Mouse (Mus musculus): ENCODE results near the gene Sh3gl2. TPM values are rescaled to one million over a fixed set of nuclear protein-coding genes. Genes with fewer than 3 reads are reported as not detected.

The Sh3gl2 gene
- total and polyA plus RNA-seq, 2 experiments from 2014 or later = 47.4 to 123 TPM

DNA sequence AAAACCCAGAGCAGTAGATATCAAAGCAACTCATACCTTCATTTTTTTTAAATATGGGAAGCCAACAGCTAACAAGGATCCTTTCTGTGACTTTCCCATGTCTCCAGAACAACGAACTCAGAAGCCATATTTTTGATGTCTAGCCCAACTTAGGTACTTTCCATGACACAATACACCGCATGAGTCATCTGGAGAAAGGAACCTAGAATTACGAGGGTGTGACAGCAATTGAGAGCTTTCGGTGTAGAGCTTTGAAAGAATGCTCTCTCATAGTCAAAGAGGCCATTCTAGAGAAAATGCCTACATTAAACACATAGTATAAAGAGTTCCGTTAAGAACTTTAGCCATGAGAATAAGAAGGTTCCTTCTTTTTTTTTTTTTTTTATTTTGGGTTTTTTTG lies 413.8 kb downstream of the Sh3gl2 start:
- no peak overlapping the region for H3K4me2 ChIP-seq (ENCODE audit: low read depth, low read length, poor library complexity, severe bottlenecking)
- no peak overlapping the region for H3K9ac ChIP-seq (replicated peaks; ENCODE audit: low read length, poor library complexity, severe bottlenecking)
- H3K4me3 ChIP-seq (ENCODE audit: low read depth, low read length) = no peak overlapping the region
- no peak overlapping the region for H3K27ac ChIP-seq (ENCODE audit: low read depth, low read length)
- 95% methylated on average over 5 of the region's 5 CpGs for WGBS
- H3K27me3 ChIP-seq (ENCODE audit: insufficient read depth, low read length) = no peaks in the 10 kb centered on the region
- no peak for ATAC-seq (ENCODE audit: low FRiP score)
- no peak for TF ChIP-seq CTCF (IDR thresholded peaks at IDR 0.05)
- DNase-seq (ENCODE audit: low spot score) = no peak
- no peaks in the 10 kb centered on the region for H3K4me1 ChIP-seq (ENCODE audit: insufficient read depth, low read length)
- H3K9me3 ChIP-seq (ENCODE audit: low read length) = no peaks in the 10 kb centered on the region
- no peaks in the 10 kb centered on the region for H3K36me3 ChIP-seq (ENCODE audit: insufficient read depth, low read length)

DNA sequence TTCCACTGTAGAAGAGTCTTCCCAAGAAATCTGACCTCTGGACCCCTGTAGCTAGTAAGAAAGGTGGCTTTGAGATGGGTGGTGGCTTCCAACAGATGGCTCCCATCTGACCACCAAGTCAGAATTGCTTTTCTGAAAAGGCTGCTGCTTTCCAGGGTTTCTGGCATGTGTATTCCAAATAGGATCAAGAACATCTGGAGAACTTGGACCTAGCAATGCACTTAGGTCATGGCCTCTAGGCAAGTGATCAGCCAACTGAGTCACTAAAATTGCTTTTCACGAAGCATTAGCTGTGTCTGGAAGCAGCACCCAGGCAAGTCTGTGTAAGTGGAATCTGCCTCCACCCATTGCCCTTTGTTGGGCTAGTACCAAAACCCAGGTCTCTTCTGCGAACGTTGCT lies 414.3 kb downstream of the Sh3gl2 start:
- no peak overlapping the region for H3K4me2 ChIP-seq (ENCODE audit: low read depth, low read length, poor library complexity, severe bottlenecking)
- no peak for ATAC-seq (ENCODE audit: low FRiP score)
- H3K9me3 ChIP-seq (ENCODE audit: low read length) = no peaks in the 10 kb centered on the region
- H3K4me3 ChIP-seq (ENCODE audit: low read depth, low read length) = no peak overlapping the region
- TF ChIP-seq CTCF (IDR thresholded peaks at IDR 0.05) = no peak
- no peaks in the 10 kb centered on the region for H3K4me1 ChIP-seq (ENCODE audit: insufficient read depth, low read length)
- H3K27ac ChIP-seq (ENCODE audit: low read depth, low read length) = no peak overlapping the region
- H3K27me3 ChIP-seq (ENCODE audit: insufficient read depth, low read length) = no peaks in the 10 kb centered on the region
- no peaks in the 10 kb centered on the region for H3K36me3 ChIP-seq (ENCODE audit: insufficient read depth, low read length)
- WGBS = 83% methylated on average over 3 of the region's 3 CpGs
- DNase-seq (ENCODE audit: low spot score) = no peak
- no peak overlapping the region for H3K9ac ChIP-seq (replicated peaks; ENCODE audit: low read length, poor library complexity, severe bottlenecking)

GRCm38 (mm10) chr4:85629381-85629780 lies 424.5 kb downstream of the Sh3gl2 start:
- no peak for TF ChIP-seq CTCF (IDR thresholded peaks at IDR 0.05)
- H3K4me1 ChIP-seq (ENCODE audit: insufficient read depth, low read length) = no peaks in the 10 kb centered on the region
- no peaks in the 10 kb centered on the region for H3K36me3 ChIP-seq (ENCODE audit: insufficient read depth, low read length)
- H3K4me2 ChIP-seq (ENCODE audit: low read depth, low read length, poor library complexity, severe bottlenecking) = no peak overlapping the region
- no peak overlapping the region for H3K27ac ChIP-seq (ENCODE audit: low read depth, low read length)
- no peak for DNase-seq (ENCODE audit: low spot score)
- no peak overlapping the region for H3K9ac ChIP-seq (replicated peaks; ENCODE audit: low read length, poor library complexity, severe bottlenecking)
- H3K9me3 ChIP-seq (ENCODE audit: low read length) = no peaks in the 10 kb centered on the region
- no peak overlapping the region for H3K4me3 ChIP-seq (ENCODE audit: low read depth, low read length)
- WGBS = 86% methylated on average over 7 of the region's 7 CpGs
- ATAC-seq (ENCODE audit: low FRiP score) = no peak
- no peaks in the 10 kb centered on the region for H3K27me3 ChIP-seq (ENCODE audit: insufficient read depth, low read length)

- Histone ChIP-seq H3K27ac (ENCODE audit: low read depth, low read length) (no peak overlapping the region), H3K4me2 (ENCODE audit: low read depth, low read length, poor library complexity, severe bottlenecking) (no peak overlapping the region), H3K4me3 (ENCODE audit: low read depth, low read length) (no peak overlapping the region), H3K9ac (replicated peaks; ENCODE audit: low read length, poor library complexity, severe bottlenecking) (no peak overlapping the region), H3K36me3 (ENCODE audit: insufficient read depth, low read length) (no peaks in the 10 kb centered on the region), H3K9me3 (ENCODE audit: low read length) (no peaks in the 10 kb centered on the region), H3K27me3 (ENCODE audit: insufficient read depth, low read length) (no peaks in the 10 kb centered on the region), H3K4me1 (ENCODE audit: insufficient read depth, low read length) (no peaks in the 10 kb centered on the region)
- no peak for DNase-seq (ENCODE audit: low spot score)
- ATAC-seq (ENCODE audit: low FRiP score) = no peak
- no peak for TF ChIP-seq CTCF (IDR thresholded peaks at IDR 0.05)
- 76% methylated on average over 5 of the region's 5 CpGs for WGBS
Measured at GRCm38 (mm10) chr4:85669271-85669670, 464.3 kb downstream of the Sh3gl2 start.

GRCm38 (mm10) chr4:85669735-85670134 lies 464.8 kb downstream of the Sh3gl2 start:
- Histone ChIP-seq H3K36me3 (ENCODE audit: insufficient read depth, low read length) (no peaks in the 10 kb centered on the region), H3K9ac (replicated peaks; ENCODE audit: low read length, poor library complexity, severe bottlenecking) (no peak overlapping the region), H3K4me1 (ENCODE audit: insufficient read depth, low read length) (no peaks in the 10 kb centered on the region), H3K27me3 (ENCODE audit: insufficient read depth, low read length) (no peaks in the 10 kb centered on the region), H3K9me3 (ENCODE audit: low read length) (no peaks in the 10 kb centered on the region), H3K27ac (ENCODE audit: low read depth, low read length) (no peak overlapping the region), H3K4me3 (ENCODE audit: low read depth, low read length) (no peak overlapping the region), H3K4me2 (ENCODE audit: low read depth, low read length, poor library complexity, severe bottlenecking) (no peak overlapping the region)
- 84% methylated on average over 1 of the region's 1 CpGs for WGBS
- TF ChIP-seq CTCF (IDR thresholded peaks at IDR 0.05) = no peak
- ATAC-seq (ENCODE audit: low FRiP score) = no peak
- no peak for DNase-seq (ENCODE audit: low spot score)

DNA sequence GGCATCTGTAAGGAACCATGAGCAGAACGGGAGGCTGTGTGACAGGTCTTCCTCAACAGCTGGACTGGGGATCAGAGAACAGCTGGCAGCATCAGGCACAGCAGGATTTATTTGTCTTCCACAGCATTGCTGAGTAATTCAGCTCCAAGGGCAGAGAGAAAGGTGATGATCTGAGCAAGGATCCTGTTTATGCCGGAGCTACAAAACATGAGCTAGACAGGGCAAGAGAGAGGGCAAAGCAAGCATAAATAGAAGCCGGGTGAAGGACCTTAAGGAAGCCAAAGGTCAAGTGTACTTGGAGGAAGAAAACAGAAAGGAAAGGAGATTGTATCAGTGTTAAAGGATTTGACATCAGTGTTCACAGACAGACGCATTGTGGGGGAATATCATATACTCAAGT lies 467.4 kb downstream of the Sh3gl2 start:
- WGBS = 58% methylated on average over 4 of the region's 4 CpGs
- H3K9me3 ChIP-seq (ENCODE audit: low read length) = no peaks in the 10 kb centered on the region
- H3K4me2 ChIP-seq (ENCODE audit: low read depth, low read length, poor library complexity, severe bottlenecking) = no peak overlapping the region
- H3K4me1 ChIP-seq (ENCODE audit: insufficient read depth, low read length) = no peaks in the 10 kb centered on the region
- H3K9ac ChIP-seq (replicated peaks; ENCODE audit: low read length, poor library complexity, severe bottlenecking) = no peak overlapping the region
- no peak overlapping the region for H3K27ac ChIP-seq (ENCODE audit: low read depth, low read length)
- no peak for TF ChIP-seq CTCF (IDR thresholded peaks at IDR 0.05)
- no peak for ATAC-seq (ENCODE audit: low FRiP score)
- no peak overlapping the region for H3K4me3 ChIP-seq (ENCODE audit: low read depth, low read length)
- DNase-seq (ENCODE audit: low spot score) = no peak
- no peaks in the 10 kb centered on the region for H3K36me3 ChIP-seq (ENCODE audit: insufficient read depth, low read length)
- H3K27me3 ChIP-seq (ENCODE audit: insufficient read depth, low read length) = no peaks in the 10 kb centered on the region
